Mouse (Mus musculus) heart, embryonic 12.5 days (tissue): ENCODE data around the gene Ltb4r2. TPM values are rescaled to one million over a fixed set of nuclear protein-coding genes. Genes with fewer than 3 reads are reported as not detected.

Source experiments
- ATAC-seq: fragments of 200-750 bp; cut with Nextera tagmentation; 2 replicates; pipeline ENCODE4 v1.8.0; 2017; ENCODE audit warnings: moderate TSS enrichment, moderate library complexity; ENCODE audit not compliant: insufficient number of reproducible peaks, low FRiP score
- H3K27ac ChIP-seq: fragments of 300-500 bp; sonication (generic); 2 replicates; pipeline ENCODE4 v1.5.1; 2016; ENCODE audit warnings: mild to moderate bottlenecking, moderate library complexity; ENCODE audit not compliant: poor library complexity, severe bottlenecking
- H3K27me3 ChIP-seq: fragments of 300-500 bp; sonication (generic); replicated peaks from 2 replicates; pipeline ENCODE4 v1.6.1; 2016; ENCODE audit warnings: mild to moderate bottlenecking, moderate library complexity
- H3K36me3 ChIP-seq: fragments of 300-500 bp; sonication (generic); 2 replicates; pipeline ENCODE4 v1.6.1; 2016; ENCODE audit warnings: mild to moderate bottlenecking, moderate library complexity
- H3K4me1 ChIP-seq: fragments of 300-500 bp; sonication (generic); replicated peaks from 2 replicates; pipeline ENCODE4 v1.6.1; 2016; ENCODE audit warnings: mild to moderate bottlenecking
- H3K4me2 ChIP-seq: fragments of 300-500 bp; sonication (generic); 2 replicates; pipeline ENCODE4 v1.6.1; 2016; ENCODE audit warnings: mild to moderate bottlenecking, moderate library complexity
- H3K4me3 ChIP-seq: fragments of 300-500 bp; sonication (generic); 2 replicates; pipeline ENCODE4 v1.5.1; 2016; ENCODE audit warnings: mild to moderate bottlenecking
- H3K9ac ChIP-seq: fragments of 300-500 bp; sonication (generic); 2 replicates; pipeline ENCODE4 v1.6.1; 2016; ENCODE audit warnings: mild to moderate bottlenecking, moderate library complexity
- H3K9me3 ChIP-seq: fragments of 300-500 bp; sonication (generic); replicated peaks from 2 replicates; pipeline ENCODE4 v1.6.1; 2016; ENCODE audit warnings: mild to moderate bottlenecking, moderate library complexity
- WGBS: fragments of 180-500 bp; shearing (Covaris S2); methylation state at CpG from one replicate; pipeline ENCODE4 v1.1.7; 2016; 5-methylcytosine and 5-hydroxymethylcytosine counted together
- polyA plus RNA-seq: library from polyadenylated mRNA; unstranded; fragments of >200 nt; fragmentation: Nextera tagmentation; extraction: Ambion mirVana; gene quantifications from 2 replicates; pipeline ENCODE4 v1.2.1, GENCODE M21; 2016

The Ltb4r2 gene
- polyA plus RNA-seq, 1 experiment from 2014 or later: 0.54 TPM

- 67% methylated on average over 15 of the region's 15 CpGs for WGBS
- Histone ChIP-seq H3K9me3 (0 out of 2 replicates have a peak, but pooled peaks cover 2% of the 10 kb centered on the region), H3K4me3 (no peak overlapping the region), H3K27ac (peak overlapping the region; percentile 73), H3K36me3 (no peaks in the 10 kb centered on the region), H3K27me3 (no peaks in the 10 kb centered on the region), H3K9ac (no peak overlapping the region), H3K4me1 (no peaks in the 10 kb centered on the region; the same call in 1 of the 2 replicates), H3K4me2 (no peak overlapping the region)
- ATAC-seq: peak; percentile 75
Measured at GRCm38 (mm10) chr14:55795380-55796163, 34.3 kb downstream of the Ltb4r2 start.

Other genes starting within 250 kb of the Ltb4r2 start
- not detected in 2 replicates for gene Nrl, start 236.4 kb upstream of the Ltb4r2 start, polyA plus RNA-seq
- gene Pck2, start 221.2 kb upstream of the Ltb4r2 start, polyA plus RNA-seq: 38.8 and 43.0 TPM in 2 replicates
- gene Dcaf11, start 201.4 kb upstream of the Ltb4r2 start, polyA plus RNA-seq: 73.2 and 78.7 TPM in 2 replicates
- 0.96 TPM in 1 of 2 replicates, not detected in the other for gene A730061H03Rik, start 201.0 kb upstream of the Ltb4r2 start, polyA plus RNA-seq
- 114 and 118 TPM in 2 replicates for gene Fitm1, start 185.8 kb upstream of the Ltb4r2 start, polyA plus RNA-seq
- gene Psme1, start 183.3 kb upstream of the Ltb4r2 start, polyA plus RNA-seq: 211 and 212 TPM in 2 replicates
- gene Emc9, start 176.1 kb upstream of the Ltb4r2 start, polyA plus RNA-seq: 16.3 and 21.5 TPM in 2 replicates
- gene Psme2, start 170.3 kb upstream of the Ltb4r2 start, polyA plus RNA-seq: 200 and 213 TPM in 2 replicates
- 16.4 and 16.8 TPM in 2 replicates for gene Rnf31, start 169.7 kb upstream of the Ltb4r2 start, polyA plus RNA-seq
- gene Irf9, start 157.9 kb upstream of the Ltb4r2 start, polyA plus RNA-seq: 8.7 and 9.4 TPM in 2 replicates
- 16.5 and 17.5 TPM in 2 replicates for gene Rec8, start 143.4 kb upstream of the Ltb4r2 start, polyA plus RNA-seq
- 66.1 and 68.4 TPM in 2 replicates for gene Ipo4, start 125.5 kb upstream of the Ltb4r2 start, polyA plus RNA-seq
- gene Gm49378, start 123.5 kb upstream of the Ltb4r2 start, polyA plus RNA-seq: 3.4 and 5.2 TPM in 2 replicates
- gene Tm9sf1, start 117.6 kb upstream of the Ltb4r2 start, polyA plus RNA-seq: 86.2 and 92.6 TPM in 2 replicates
- gene Tssk4, start 111.2 kb upstream of the Ltb4r2 start, polyA plus RNA-seq: 0.45 and 0.60 TPM in 2 replicates
- 74.1 and 76.7 TPM in 2 replicates for gene Mdp1, start 100.9 kb upstream of the Ltb4r2 start, polyA plus RNA-seq
- gene Gmpr2, start 89.5 kb upstream of the Ltb4r2 start, polyA plus RNA-seq: 39.8 and 44.6 TPM in 2 replicates
- 457 and 491 TPM in 2 replicates for gene Nedd8, start 89.3 kb upstream of the Ltb4r2 start, polyA plus RNA-seq
- gene Tinf2, start 79.6 kb upstream of the Ltb4r2 start, polyA plus RNA-seq: 36.1 and 37.6 TPM in 2 replicates
- gene Tgm1, start 47.5 kb upstream of the Ltb4r2 start, polyA plus RNA-seq: 0.27 and 0.70 TPM in 2 replicates
- 20.9 and 24.4 TPM in 2 replicates for gene Rabggta, start 39.2 kb upstream of the Ltb4r2 start, polyA plus RNA-seq
- gene Dhrs1, start 15.7 kb upstream of the Ltb4r2 start, polyA plus RNA-seq: 59.2 and 60.8 TPM in 2 replicates
- 27.7 and 30.6 TPM in 2 replicates for gene Nop9, start 15.7 kb upstream of the Ltb4r2 start, polyA plus RNA-seq
- 1.0 and 1.2 TPM in 2 replicates for gene Cideb, start 3.0 kb upstream of the Ltb4r2 start, polyA plus RNA-seq
- 0.49 and 0.76 TPM in 2 replicates for gene Ltb4r1, start 4.5 kb downstream of the Ltb4r2 start, polyA plus RNA-seq
- gene Adcy4, start 22.7 kb downstream of the Ltb4r2 start, polyA plus RNA-seq: 24.4 and 26.2 TPM in 2 replicates
- 19.7 and 20.3 TPM in 2 replicates for gene Ripk3, start 27.4 kb downstream of the Ltb4r2 start, polyA plus RNA-seq
- 17.5 and 18.6 TPM in 2 replicates for gene Nfatc4, start 61.7 kb downstream of the Ltb4r2 start, polyA plus RNA-seq
- 33.3 and 38.2 TPM in 2 replicates for gene Nynrin, start 92.6 kb downstream of the Ltb4r2 start, polyA plus RNA-seq
- gene Cbln3, start 123.0 kb downstream of the Ltb4r2 start, polyA plus RNA-seq: 0.32 and 0.57 TPM in 2 replicates
- gene Khnyn, start 123.5 kb downstream of the Ltb4r2 start, polyA plus RNA-seq: 19.8 TPM in 2 replicates
- 38.2 and 40.4 TPM in 2 replicates for gene Sdr39u1, start 138.9 kb downstream of the Ltb4r2 start, polyA plus RNA-seq
- not detected in 2 replicates for gene Cma1, start 183.2 kb downstream of the Ltb4r2 start, polyA plus RNA-seq
- not detected in 2 replicates for gene Cma2, start 189.6 kb downstream of the Ltb4r2 start, polyA plus RNA-seq